Mouse (Mus musculus) adrenal gland, adult 10 weeks (tissue): ENCODE results near the gene Rnf215. TPM values are rescaled to one million over a fixed set of nuclear protein-coding genes. Genes with fewer than 3 reads are reported as not detected.

Experiments used
- polyA plus RNA-seq: library from polyadenylated mRNA; stranded (reverse); fragments of 350-450 nt; fragmentation: Illumina TruSeq; extraction: RNeasy Lipid Tissue Mini Kit (QIAGEN cat#74804); gene quantifications from one replicate; pipeline ENCODE4 v1.2.3, GENCODE M21; 2014; ENCODE audit warnings: low read depth, low replicate concordance

Rnf215 gene
- polyA plus RNA-seq: 4.8 TPM

DNA sequence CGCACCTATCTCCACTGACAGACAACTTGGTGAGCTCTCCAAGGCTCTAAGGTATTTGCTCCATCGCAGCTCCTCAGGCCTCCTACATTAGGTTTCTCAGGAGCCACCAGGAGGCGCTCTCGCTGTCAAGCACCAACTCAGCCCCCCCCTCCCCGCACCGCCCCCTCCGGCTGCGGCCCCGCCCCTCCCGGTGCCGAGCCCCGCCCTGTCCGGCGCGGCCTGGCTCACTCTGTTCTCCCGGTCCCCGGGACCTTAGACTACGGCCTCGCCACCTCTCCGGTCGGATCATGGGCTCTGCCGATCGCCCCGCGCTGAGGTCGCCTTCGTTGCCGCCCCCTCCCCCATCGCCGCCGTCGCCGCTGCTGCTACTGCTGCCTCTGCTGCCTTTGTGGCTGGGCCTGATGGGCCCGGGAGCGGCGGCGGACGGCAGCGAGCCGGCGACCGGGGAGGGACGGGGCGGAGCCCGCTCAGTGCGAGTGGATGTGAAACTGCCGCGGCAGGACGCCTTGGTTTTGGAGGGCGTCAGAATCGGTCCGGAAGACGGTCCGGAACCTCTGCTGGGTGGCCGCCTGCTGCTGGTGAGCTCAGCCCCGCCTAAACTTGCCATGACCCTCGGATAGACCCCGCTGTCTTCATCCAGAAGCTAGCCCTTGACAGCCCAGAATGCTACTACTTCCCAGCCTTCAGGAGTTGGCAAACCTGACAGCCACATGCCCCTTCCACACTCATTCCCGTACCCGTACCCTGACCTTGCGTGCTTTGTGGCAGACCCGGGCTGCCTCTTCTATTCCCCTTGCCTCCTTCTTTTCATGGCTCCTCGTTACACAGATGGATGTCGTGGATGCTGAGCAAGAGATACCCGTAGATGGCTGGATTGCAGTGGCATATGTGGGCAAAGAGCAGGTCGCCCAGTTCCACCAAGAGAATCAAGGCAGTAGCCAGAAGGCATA is at the start of gene Rnf215:
Rnf215 (plus strand) TSS at position 217 of the 950 bp plus-strand sequence.

DNA sequence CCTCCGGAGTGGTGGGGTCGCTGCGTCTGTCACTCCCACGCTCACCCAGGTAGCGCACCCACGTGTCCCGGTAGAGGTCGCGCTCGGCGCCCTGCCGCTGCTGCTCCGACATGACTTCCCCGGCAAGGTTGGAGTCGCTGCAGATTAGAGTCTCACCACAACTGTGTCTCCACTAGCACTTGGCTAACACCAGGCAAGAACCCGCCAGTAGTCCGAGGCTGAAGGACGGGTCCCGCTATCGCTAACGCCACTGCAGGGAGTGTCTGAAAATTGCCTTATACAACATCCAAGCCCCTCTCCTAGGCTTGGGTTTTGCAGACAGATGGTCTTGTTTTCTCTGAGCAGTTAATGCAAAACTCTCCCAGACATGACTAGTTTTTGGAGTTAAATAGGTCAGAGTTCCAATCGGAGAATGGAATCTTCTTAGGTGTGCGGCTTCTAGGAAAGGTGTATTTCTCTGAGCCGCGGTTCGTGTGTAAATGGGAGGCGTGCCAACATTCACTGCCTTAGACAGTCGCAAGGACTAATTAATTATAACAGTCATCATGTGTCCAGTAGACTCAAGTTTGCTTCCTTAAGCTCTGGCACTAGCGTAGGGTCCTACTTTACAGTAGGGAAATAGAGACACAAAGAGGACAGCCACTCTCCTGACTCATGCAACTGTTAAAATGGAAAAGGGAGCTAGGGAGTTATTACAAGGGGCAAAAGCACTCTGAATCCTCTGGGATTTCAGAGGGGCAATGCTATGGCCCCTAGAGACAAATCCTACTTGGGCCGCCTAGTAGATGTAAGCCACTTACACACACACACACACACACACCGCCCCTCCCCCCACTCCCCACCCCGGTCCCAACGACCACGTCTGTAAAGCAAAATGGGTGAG is 39.6 kb upstream of the Rnf215 start, which contains the start of gene Mtfp1:
Mtfp1 (minus strand) TSS at position 275 of the 883 bp plus-strand sequence.

DNA sequence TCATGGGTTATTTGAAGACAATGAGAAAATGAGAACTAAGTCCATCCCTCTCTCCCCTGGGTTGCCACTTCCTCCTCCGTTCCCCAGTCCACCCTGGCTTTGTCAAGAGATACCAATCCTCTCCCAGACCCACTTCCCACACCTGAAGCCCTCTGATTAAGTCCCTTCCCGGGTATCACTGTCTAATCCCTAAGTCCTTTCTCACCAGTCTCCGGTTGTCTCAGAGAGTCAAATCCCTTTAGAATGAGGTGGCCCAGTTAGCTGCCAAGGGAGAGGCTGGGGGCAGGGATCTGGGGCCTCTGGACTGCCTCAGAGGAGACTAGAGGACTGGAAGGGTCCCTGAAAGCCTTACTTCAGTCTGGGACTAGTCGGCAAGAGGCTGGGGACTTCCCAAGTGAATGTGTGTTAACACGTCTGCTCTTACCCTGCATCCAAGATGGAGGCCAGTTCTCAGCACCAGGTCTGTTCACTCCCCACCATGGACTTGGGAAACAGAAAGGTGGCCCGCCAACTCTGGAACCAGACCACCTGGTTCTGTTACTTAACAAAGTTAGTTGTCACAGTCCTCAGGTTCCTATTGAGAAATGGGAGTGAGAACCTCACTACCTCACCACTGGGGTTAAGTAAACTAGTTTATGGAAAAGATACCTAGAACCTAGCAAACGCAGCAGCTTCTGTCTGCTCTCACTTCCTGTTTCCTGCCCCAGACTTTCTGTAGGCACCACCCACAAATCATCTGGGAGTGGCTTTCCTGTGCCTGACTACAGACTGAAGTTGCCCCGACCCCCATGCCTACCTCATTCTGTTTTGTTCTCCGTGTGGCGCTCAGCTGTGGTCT is 12.0 kb upstream of the Rnf215 start, which contains the start of gene Sec14l2:
Sec14l2 (minus strand) TSS at position 674 of the 838 bp plus-strand sequence.

DNA sequence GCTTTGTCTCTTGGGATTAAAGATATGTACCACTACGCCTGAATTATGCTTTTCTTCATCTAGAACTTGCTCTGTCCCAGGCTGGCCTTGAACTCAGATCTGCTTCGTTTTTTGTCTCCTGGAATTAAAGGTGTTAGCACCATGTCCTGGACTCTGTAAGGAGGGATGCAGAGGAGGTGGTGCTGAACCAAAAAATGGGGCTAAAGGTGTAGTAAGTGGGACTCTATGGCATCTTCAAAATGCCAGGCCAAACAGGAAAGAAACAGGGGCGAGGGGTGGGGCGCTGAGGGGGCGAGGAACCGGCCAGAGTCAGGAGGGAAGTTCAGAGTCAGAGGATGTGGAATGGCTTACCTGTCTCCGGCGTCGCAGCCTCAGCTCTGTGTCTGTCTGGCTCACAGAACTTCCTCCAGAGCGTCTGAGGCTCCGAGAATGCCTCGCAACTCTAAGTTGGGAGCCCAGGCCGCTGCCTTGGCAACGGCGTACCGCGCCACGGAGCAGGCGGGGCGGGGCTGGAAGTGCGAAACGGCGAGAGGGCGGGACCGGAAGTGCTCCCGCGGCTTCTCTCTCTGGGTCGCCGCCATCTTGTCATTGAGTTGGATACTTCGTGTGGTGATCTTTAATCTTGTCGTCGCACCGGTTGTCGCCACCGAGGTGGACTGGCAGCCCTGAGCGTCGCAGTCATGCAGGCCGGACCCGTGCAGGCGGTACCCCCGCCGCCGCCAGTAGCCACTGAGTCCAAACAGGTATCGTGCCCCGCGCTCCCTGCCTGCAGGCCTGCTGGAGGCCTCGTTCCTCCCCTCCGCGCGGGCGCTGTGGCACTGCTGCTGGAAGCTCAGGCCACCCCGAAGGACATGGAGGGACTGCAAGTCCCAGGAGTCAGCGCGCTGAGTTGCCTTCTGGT is 25.1 kb downstream of the Rnf215 start, which contains the start of the genes Ccdc157 and Sf3a1:
Ccdc157 (minus strand) TSS at position 486 of the 901 bp plus-strand sequence.
Sf3a1 (plus strand) TSS at position 543 of the 901 bp plus-strand sequence.

DNA sequence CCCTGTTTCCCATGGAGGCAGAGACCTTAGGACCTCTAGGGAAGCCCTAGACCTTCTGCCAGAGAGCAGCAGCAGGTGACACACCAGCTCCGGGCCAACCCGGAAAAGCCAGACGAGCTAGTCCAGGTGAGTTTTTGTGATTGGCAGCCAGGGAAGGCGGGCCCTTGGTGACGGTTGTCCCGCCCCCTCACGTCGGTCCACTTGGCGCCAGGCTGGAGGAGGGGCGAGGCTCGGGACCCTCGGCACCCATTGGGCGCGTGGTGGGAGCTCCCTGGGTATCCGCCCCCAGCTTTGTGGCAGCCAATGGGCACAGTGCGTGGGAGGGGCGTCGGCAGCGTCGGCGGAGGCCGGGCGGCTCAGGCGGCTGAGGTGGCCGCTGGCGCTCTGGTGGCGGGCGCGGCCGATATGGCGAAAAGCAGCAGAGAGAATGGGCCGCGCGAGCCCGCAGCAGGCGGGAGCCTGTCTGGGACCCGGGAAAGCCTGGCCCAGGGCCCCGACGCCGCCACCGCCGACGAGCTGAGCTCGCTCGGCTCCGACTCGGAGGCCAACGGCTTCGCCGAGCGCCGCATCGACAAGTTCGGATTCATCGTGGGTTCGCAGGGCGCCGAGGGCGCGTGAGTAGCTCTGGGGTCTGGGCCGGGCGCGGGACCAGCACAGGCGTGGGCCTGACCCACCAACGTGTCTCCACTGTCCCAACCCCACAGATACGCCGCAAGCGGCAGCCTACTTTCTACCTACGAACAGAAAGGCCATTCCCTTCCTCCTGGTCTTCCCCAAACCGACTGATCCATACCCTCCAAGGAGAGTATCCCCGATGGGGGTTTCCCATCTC is 51.7 kb downstream of the Rnf215 start, which contains the start of gene Tbc1d10a:
Tbc1d10a (plus strand) TSS at position 304 of the 832 bp plus-strand sequence.

Other genes starting within 250 kb of the Rnf215 start
- 0.64 TPM for gene 4921536K21Rik, start 240.1 kb upstream of the Rnf215 start, polyA plus RNA-seq
- 4.7 TPM for gene Dusp18, start 240.0 kb upstream of the Rnf215 start, polyA plus RNA-seq
- gene Slc35e4, start 220.5 kb upstream of the Rnf215 start, polyA plus RNA-seq: not detected
- 8.5 TPM for gene Tcn2, start 203.0 kb upstream of the Rnf215 start, polyA plus RNA-seq
- 20.8 TPM for gene Pes1, start 171.2 kb upstream of the Rnf215 start, polyA plus RNA-seq
- gene 4930556J24Rik, start 158.4 kb upstream of the Rnf215 start, polyA plus RNA-seq: not detected
- not detected for gene Gal3st1, start 151.6 kb upstream of the Rnf215 start, polyA plus RNA-seq
- gene Sec14l4, start 103.7 kb upstream of the Rnf215 start, polyA plus RNA-seq: 0.47 TPM
- gene Sec14l3, start 70.4 kb upstream of the Rnf215 start, polyA plus RNA-seq: not detected
- 6.5 TPM for gene Mtfp1, start 39.8 kb upstream of the Rnf215 start, polyA plus RNA-seq
- gene Sec14l2, start 11.8 kb upstream of the Rnf215 start, polyA plus RNA-seq: 0.82 TPM
- 4.5 TPM for gene Ccdc157, start 25.1 kb downstream of the Rnf215 start, polyA plus RNA-seq
- 17.6 TPM for gene Sf3a1, start 25.1 kb downstream of the Rnf215 start, polyA plus RNA-seq
- gene Tbc1d10a, start 51.6 kb downstream of the Rnf215 start, polyA plus RNA-seq: not detected
- not detected for gene Castor1, start 83.0 kb downstream of the Rnf215 start, polyA plus RNA-seq
- gene Osm, start 101.2 kb downstream of the Rnf215 start, polyA plus RNA-seq: not detected
- not detected for gene Lif, start 122.4 kb downstream of the Rnf215 start, polyA plus RNA-seq